Mouse (Mus musculus): ENCODE data around the gene Mrpl55. TPM values are rescaled to one million over a fixed set of nuclear protein-coding genes. Genes with fewer than 3 reads are reported as not detected.
"Not testable (repeated sequence)": the region's sequence is repeated elsewhere in the genome, so short reads cannot be mapped to it uniquely, and the experiment has no call there.

Gene Mrpl55
- polyA plus RNA-seq, 1 experiment from 2014 or later: 100 TPM

DNA sequence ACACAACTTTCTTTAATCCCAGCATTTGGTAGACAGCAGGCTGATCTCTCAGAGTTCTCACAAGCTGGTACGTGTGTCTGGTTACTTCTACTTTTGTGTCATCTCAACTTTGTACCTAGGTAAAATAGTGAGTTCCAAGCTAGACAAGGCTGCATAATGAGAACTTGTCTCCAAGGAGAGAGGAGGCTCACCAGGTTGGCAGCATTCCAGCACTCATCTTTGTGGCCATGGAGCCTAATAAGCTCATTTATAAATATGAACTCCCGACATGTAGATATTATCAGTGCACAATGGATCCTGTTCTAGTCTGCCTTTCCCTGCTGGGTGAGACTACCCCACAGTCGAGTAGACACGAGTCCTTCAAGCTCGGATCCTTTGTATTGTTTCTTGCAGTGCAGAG is 7.3 kb downstream of the Mrpl55 start:
- Histone ChIP-seq H3K27me3 (ENCODE audit: insufficient read depth, low read length) (no peaks in the 10 kb centered on the region), H3K4me2 (peak overlapping the region; percentile 85), H3K4me1 (ENCODE audit: insufficient read depth) (no peaks in the 10 kb centered on the region), H3K4me3 (ENCODE audit: low read depth, low read length) (peak overlapping the region; percentile 91; the same call in 1 of the 2 replicates), H3K36me3 (ENCODE audit: insufficient read depth) (peaks cover 68% of the 10 kb centered on the region), H3K27ac (ENCODE audit: low read depth) (no peak overlapping the region; the same call in 1 of the 2 replicates), H3K9me3 (ENCODE audit: low read depth, low read length) (no peaks in the 10 kb centered on the region), H3K9ac (no peak overlapping the region)
- ATAC-seq (ENCODE audit: insufficient read depth) (no peak), DNase-seq (peak; percentile 57)
- TF ChIP-seq CTCF (IDR thresholded peaks at IDR 0.05; ENCODE audit: low read depth): no peak
- 59% methylated on average over 5 of the region's 5 CpGs for WGBS

DNA sequence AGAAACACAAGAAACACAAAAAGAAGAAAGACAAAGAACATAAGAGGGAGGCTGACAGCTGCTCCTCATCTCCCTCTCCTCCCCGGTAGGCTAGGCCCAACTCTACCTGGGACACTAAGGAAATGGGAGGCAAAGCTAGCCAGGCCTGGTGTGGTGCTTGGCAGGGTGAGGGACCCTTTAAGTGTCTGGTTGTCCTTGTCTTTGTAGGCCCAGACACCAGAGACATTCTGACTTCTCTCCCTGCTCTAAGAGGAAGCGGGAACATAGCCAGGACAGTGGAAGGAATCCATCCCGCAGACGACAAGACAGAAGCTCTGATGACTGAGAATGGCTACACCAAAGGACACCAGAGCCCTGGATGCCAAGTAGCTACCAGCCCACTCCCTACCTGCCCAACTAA is 7.7 kb downstream of the Mrpl55 start:
- no peak overlapping the region for H3K9ac ChIP-seq
- H3K9me3 ChIP-seq (ENCODE audit: low read depth, low read length): no peaks in the 10 kb centered on the region
- H3K36me3 ChIP-seq (ENCODE audit: insufficient read depth): peaks cover 68% of the 10 kb centered on the region
- H3K4me2 ChIP-seq: no peak overlapping the region
- no peak overlapping the region for H3K27ac ChIP-seq (ENCODE audit: low read depth)
- TF ChIP-seq CTCF (IDR thresholded peaks at IDR 0.05; ENCODE audit: low read depth): no peak
- WGBS: 81% methylated on average over 4 of the region's 4 CpGs
- H3K27me3 ChIP-seq (ENCODE audit: insufficient read depth, low read length): no peaks in the 10 kb centered on the region
- no peak overlapping the region for H3K4me3 ChIP-seq (ENCODE audit: low read depth, low read length)
- no peak for ATAC-seq (ENCODE audit: insufficient read depth)
- no peaks in the 10 kb centered on the region for H3K4me1 ChIP-seq (ENCODE audit: insufficient read depth)
- DNase-seq: no peak

DNA sequence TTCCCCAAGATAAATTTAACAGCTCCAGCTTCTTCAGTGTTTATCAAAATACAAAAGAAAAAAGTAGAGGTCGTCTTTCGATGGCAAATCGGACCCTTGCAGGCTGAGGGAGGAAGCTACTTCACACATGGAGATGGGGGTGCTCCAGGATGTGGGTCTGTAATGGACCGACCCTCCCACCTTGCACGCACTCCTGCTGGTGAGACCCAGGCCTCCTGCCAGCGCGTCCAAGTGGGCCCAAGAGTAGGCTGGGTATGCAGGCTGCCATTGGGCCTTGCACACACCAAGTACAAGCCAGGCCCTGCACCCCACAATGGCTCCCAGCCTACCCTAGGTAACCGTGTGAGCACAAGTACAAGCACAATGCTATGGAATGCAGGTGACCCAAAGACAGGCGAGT is 9.3 kb downstream of the Mrpl55 start:
- H3K9me3 ChIP-seq (ENCODE audit: low read depth, low read length); H3K27me3 ChIP-seq (ENCODE audit: insufficient read depth, low read length); ATAC-seq (ENCODE audit: insufficient read depth); DNase-seq; H3K4me3 ChIP-seq (ENCODE audit: low read depth, low read length); H3K4me1 ChIP-seq (ENCODE audit: insufficient read depth); H3K9ac ChIP-seq; H3K27ac ChIP-seq (ENCODE audit: low read depth); H3K4me2 ChIP-seq: not testable (repeated sequence)
- H3K36me3 ChIP-seq (ENCODE audit: insufficient read depth): peaks cover 61% of the 10 kb centered on the region
- WGBS: 82% methylated on average over 9 of the region's 9 CpGs

DNA sequence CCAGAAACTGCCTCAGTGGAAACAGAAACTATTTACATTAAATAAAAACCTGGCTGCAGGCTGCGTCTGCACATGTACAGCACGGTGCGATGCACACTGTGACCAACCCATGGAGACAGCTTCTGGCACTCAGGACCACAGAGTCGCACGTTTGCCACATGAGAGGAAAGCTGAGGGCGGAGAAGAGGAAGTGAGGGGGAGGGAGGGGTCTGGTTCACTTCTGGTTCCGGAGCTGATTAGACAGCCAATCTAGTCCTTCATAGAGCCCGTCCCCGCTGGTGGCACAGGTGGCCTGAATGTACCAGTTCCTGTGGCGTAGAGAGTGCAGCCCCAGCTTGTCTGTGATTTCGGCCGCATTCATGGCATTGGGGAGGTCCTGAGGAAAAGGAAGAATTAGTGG is 10.0 kb downstream of the Mrpl55 start:
- DNase-seq; H3K4me1 ChIP-seq (ENCODE audit: insufficient read depth); H3K4me3 ChIP-seq (ENCODE audit: low read depth, low read length); H3K27me3 ChIP-seq (ENCODE audit: insufficient read depth, low read length); H3K9me3 ChIP-seq (ENCODE audit: low read depth, low read length); H3K9ac ChIP-seq; H3K4me2 ChIP-seq; H3K27ac ChIP-seq (ENCODE audit: low read depth); ATAC-seq (ENCODE audit: insufficient read depth): not testable (repeated sequence)
- peaks cover 66% of the 10 kb centered on the region for H3K36me3 ChIP-seq (ENCODE audit: insufficient read depth)
- 74% methylated on average over 12 of the region's 12 CpGs for WGBS

DNA sequence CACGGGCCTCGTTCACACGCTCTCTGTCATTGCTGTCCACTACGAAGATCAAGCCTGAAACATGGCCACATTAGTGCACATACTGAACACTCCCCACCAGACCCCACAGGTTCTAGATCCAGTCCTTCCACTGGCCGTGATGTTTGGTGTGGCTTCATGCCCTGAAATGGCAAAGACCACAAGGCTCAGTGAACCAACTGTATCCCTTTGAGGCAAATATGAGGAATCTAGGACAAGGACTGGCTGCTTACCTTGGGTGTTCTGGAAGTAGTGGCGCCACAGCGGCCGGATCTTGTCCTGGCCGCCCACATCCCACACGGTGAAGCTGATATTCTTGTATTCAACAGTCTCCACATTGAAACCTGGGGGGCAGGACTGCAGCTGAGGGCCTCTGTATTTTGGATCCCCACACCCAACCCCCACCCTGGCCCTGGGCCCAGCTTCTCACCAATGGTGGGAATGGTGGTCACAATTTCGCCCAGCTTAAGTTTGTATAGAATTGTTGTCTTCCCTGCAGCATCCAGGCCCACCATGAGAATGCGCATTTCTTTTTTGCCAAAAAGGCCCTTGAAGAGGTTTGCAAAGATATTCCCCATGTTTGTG is 10.7 kb downstream of the Mrpl55 start:
- 89% methylated on average over 12 of the region's 12 CpGs for WGBS
- no peak for TF ChIP-seq CTCF (IDR thresholded peaks at IDR 0.05; ENCODE audit: low read depth)
- Histone ChIP-seq H3K4me2 (no peak overlapping the region), H3K4me1 (ENCODE audit: insufficient read depth) (no peaks in the 10 kb centered on the region), H3K9ac (no peak overlapping the region), H3K27ac (ENCODE audit: low read depth) (no peak overlapping the region), H3K27me3 (ENCODE audit: insufficient read depth, low read length) (no peaks in the 10 kb centered on the region), H3K9me3 (ENCODE audit: low read depth, low read length) (no peaks in the 10 kb centered on the region), H3K36me3 (ENCODE audit: insufficient read depth) (peaks cover 70% of the 10 kb centered on the region), H3K4me3 (ENCODE audit: low read depth, low read length) (no peak overlapping the region)
- ATAC-seq (ENCODE audit: insufficient read depth) (no peak), DNase-seq (no peak)

DNA sequence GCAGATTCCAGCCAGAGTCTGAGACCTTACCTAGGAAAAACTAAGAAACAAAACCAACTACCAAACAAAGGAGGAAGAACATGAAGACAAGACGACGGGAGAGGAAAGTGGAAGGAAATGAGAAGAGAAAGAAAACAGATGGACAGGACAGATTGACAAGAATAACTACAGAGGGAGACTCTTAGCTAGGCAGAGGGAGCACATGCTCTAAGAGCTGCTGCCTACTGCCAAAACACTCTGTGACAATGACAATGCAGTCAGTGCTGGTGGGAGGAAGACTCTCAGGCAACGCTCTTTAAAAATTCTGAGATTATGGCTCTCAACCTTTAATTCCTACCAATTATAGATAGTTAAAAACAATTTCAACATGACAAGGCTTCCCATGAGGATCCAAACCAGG is 14.7 kb downstream of the Mrpl55 start:
- Histone ChIP-seq H3K4me3 (ENCODE audit: low read depth, low read length) (no peak overlapping the region), H3K36me3 (ENCODE audit: insufficient read depth) (peaks cover 65% of the 10 kb centered on the region), H3K9me3 (ENCODE audit: low read depth, low read length) (no peaks in the 10 kb centered on the region), H3K27ac (ENCODE audit: low read depth) (no peak overlapping the region), H3K9ac (no peak overlapping the region), H3K4me2 (no peak overlapping the region), H3K4me1 (ENCODE audit: insufficient read depth) (peaks cover 11% of the 10 kb centered on the region; the same call in 1 of the 2 replicates), H3K27me3 (ENCODE audit: insufficient read depth, low read length) (no peaks in the 10 kb centered on the region)
- TF ChIP-seq CTCF (IDR thresholded peaks at IDR 0.05; ENCODE audit: low read depth): no peak
- DNase-seq: no peak
- WGBS: 74% methylated on average over 3 of the region's 3 CpGs
- no peak for ATAC-seq (ENCODE audit: insufficient read depth)

DNA sequence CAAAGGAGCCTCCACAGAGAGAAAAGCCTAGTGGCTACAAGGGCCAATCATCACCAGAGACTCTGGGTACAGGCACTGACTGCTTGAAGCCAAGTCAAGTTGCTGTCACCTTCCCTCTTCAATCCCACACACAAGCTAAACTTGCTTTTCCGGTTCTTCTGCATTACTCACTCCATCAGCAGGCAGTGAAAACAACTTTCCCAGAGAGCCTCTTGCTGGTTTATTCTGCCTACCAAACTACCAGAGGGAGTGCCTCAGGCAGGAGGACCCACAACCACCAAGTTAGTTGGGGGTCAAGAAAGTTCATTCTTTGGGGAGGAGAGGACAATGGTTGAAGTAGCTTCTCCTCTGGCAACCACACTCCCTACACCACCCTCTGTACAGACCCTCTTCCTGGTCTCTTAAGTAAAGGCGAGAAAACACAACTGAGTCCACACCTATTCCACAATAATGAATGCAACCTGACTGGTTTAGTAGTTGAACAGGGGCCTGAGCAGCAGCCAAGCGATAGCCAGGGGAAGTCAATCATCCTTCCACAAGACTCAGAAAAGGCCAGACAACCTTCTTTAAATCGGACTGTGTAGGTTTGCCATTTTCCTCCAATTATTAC is 16.2 kb downstream of the Mrpl55 start:
- peak overlapping the region; percentile 51 for H3K27ac ChIP-seq (ENCODE audit: low read depth)
- H3K4me1 ChIP-seq (ENCODE audit: insufficient read depth): peaks cover 11% of the 10 kb centered on the region; the same call in 1 of the 2 replicates
- ATAC-seq (ENCODE audit: insufficient read depth) (peak; percentile 77), DNase-seq (peak; percentile 79)
- no peak overlapping the region for H3K4me3 ChIP-seq (ENCODE audit: low read depth, low read length)
- no peak for TF ChIP-seq CTCF (IDR thresholded peaks at IDR 0.05; ENCODE audit: low read depth)
- WGBS: 65% methylated on average over 4 of the region's 4 CpGs
- peak overlapping the region; percentile 37 for H3K4me2 ChIP-seq
- H3K9me3 ChIP-seq (ENCODE audit: low read depth, low read length): no peaks in the 10 kb centered on the region
- peaks cover 57% of the 10 kb centered on the region for H3K36me3 ChIP-seq (ENCODE audit: insufficient read depth)
- no peaks in the 10 kb centered on the region for H3K27me3 ChIP-seq (ENCODE audit: insufficient read depth, low read length)
- no peak overlapping the region for H3K9ac ChIP-seq

All from lung, embryonic 14.5 days (tissue).